In genomic region chr5:149089860-149090259, GRCm38 (mm10) we compare ENCODE assay signal across 22 mouse cellular contexts.
DNase-seq lines count a peak whose midpoint lies in the region; ATAC-seq and TF ChIP-seq lines count a peak whose summit lies in the region.
"Had no signal": no experiment of that assay in that cellular context is flagged by ENCODE, and none has a peak within 500 bp of the region (broad histone marks: within the 10 kb centered on the region; RNA-seq: fewer than 3 reads in every experiment).

No protein-coding gene starts in this region.

- no peak overlapping the region for H3K27ac ChIP-seq in midbrain, embryonic 11.5 days (ENCODE audit: low read depth, low read length)
- no peak overlapping the region for H3K27ac ChIP-seq in midbrain, postnatal 0 days (ENCODE audit: low read depth, low read length)
- peak overlapping the region; percentile 71 for H3K27ac ChIP-seq in CH12.LX (ENCODE audit: insufficient read depth, low read depth)
- H3K27ac ChIP-seq in stomach, postnatal 0 days (replicated peaks), result no peak overlapping the region

- no peak overlapping the region for H3K9ac ChIP-seq in midbrain, embryonic 11.5 days (ENCODE audit: low read length)
- no peak overlapping the region for H3K9ac ChIP-seq in midbrain, postnatal 0 days (replicated peaks; ENCODE audit: low read length, poor library complexity, severe bottlenecking)
- H3K9ac ChIP-seq in CH12.LX (ENCODE audit: insufficient read depth, low read depth), result no peak overlapping the region
- H3K9ac ChIP-seq in stomach, postnatal 0 days (ENCODE audit: low read length), result no peak overlapping the region

- no peak for ATAC-seq in midbrain, embryonic 11.5 days (ENCODE audit: low FRiP score)
- ATAC-seq in midbrain, postnatal 0 days (ENCODE audit: low FRiP score), result no peak
- no peak for ATAC-seq in stomach, postnatal 0 days (ENCODE audit: low FRiP score, low TSS enrichment)
- ATAC-seq: activated CD4-positive, CD25-positive, alpha-beta regulatory T cell, adult 4 months; CD4-positive, CD25-positive, alpha-beta regulatory T cell, adult 4 months; Patski had no signal

- 81% methylated on average over 2 of the region's 2 CpGs for WGBS in midbrain, embryonic 11.5 days
- 80% methylated on average over 2 of the region's 2 CpGs for WGBS in midbrain, postnatal 0 days
- WGBS in stomach, postnatal 0 days, result 72% methylated on average over 2 of the region's 2 CpGs

- H3K4me2 ChIP-seq in midbrain, embryonic 11.5 days, result no peak overlapping the region
- no peak overlapping the region for H3K4me2 ChIP-seq in midbrain, postnatal 0 days (ENCODE audit: low read depth, low read length, poor library complexity, severe bottlenecking)
- H3K4me2 ChIP-seq in CH12.LX (ENCODE audit: insufficient read depth, low read depth, poor library complexity, severe bottlenecking), result no peak overlapping the region
- H3K4me2 ChIP-seq in stomach, postnatal 0 days (replicated peaks; ENCODE audit: low read depth), result no peak overlapping the region

- H3K27me3 ChIP-seq in midbrain, embryonic 11.5 days (ENCODE audit: control insufficient read depth, insufficient read depth, low read length), result no peaks in the 10 kb centered on the region
- H3K27me3 ChIP-seq in midbrain, postnatal 0 days (ENCODE audit: insufficient read depth, low read length), result no peaks in the 10 kb centered on the region
- H3K27me3 ChIP-seq in CH12.LX (replicated peaks), result no peaks in the 10 kb centered on the region
- H3K27me3 ChIP-seq in stomach, postnatal 0 days (ENCODE audit: control insufficient read depth, insufficient read depth, low read length), result no peaks in the 10 kb centered on the region
- H3K27me3 ChIP-seq: Patski had no signal

- intact Hi-C loops in left cerebral cortex, postnatal 25 days (cut with DNase I), result no loop called here

- H3K4me1 ChIP-seq in midbrain, embryonic 11.5 days (ENCODE audit: control insufficient read depth, insufficient read depth, low read length), result no peaks in the 10 kb centered on the region
- H3K4me1 ChIP-seq in midbrain, postnatal 0 days (ENCODE audit: insufficient read depth, low read length), result no peaks in the 10 kb centered on the region
- peaks cover 29 to 37% of the 10 kb centered on the region in 2 experiments for H3K4me1 ChIP-seq in CH12.LX (ENCODE audit: control insufficient read depth in 1 of 2, insufficient read depth in 2 of 2)
- no peaks in the 10 kb centered on the region for H3K4me1 ChIP-seq in stomach, postnatal 0 days (replicated peaks; ENCODE audit: control insufficient read depth, insufficient read depth)

- in situ Hi-C loops in CH12.LX (cut with MboI; ENCODE audit: low pct_ligation_motif_present, low pct_unique_long_range_greater_than_20kb, low sequenced_read_pairs), result no loop called here

- no peaks in the 10 kb centered on the region for H3K9me3 ChIP-seq in midbrain, embryonic 11.5 days (ENCODE audit: control insufficient read depth, low read length)
- no peaks in the 10 kb centered on the region for H3K9me3 ChIP-seq in midbrain, postnatal 0 days (ENCODE audit: low read length)
- H3K9me3 ChIP-seq in CH12.LX (replicated peaks; ENCODE audit: low read length), result peaks cover 2% of the 10 kb centered on the region
- H3K9me3 ChIP-seq in stomach, postnatal 0 days (ENCODE audit: control insufficient read depth, low read length), result no peaks in the 10 kb centered on the region
- H3K9me3 ChIP-seq: G1E had no signal

- no peaks in the 10 kb centered on the region for H3K79me2 ChIP-seq in CH12.LX (replicated peaks; ENCODE audit: control insufficient read depth, extremely low read depth, insufficient read depth, poor library complexity, severe bottlenecking)

- no peak overlapping the region for H3K4me3 ChIP-seq in midbrain, embryonic 11.5 days (ENCODE audit: low read depth, low read length)
- no peak overlapping the region for H3K4me3 ChIP-seq in midbrain, postnatal 0 days (ENCODE audit: low read depth, low read length)
- H3K4me3 ChIP-seq in CH12.LX (replicated peaks in 1 of 3; ENCODE audit: low read depth in 2 of 3, low read length in 2 of 3, poor library complexity in 1 of 3), result no peak overlapping the region
- H3K4me3 ChIP-seq in stomach, postnatal 0 days (ENCODE audit: low read depth, low read length), result no peak overlapping the region

- no peak for TF ChIP-seq RAD21 in CH12.LX (IDR thresholded peaks at IDR 0.05; ENCODE audit: low read depth, low read length)

- no peak for TF ChIP-seq CTCF in midbrain, postnatal 0 days (IDR thresholded peaks at IDR 0.05)
- TF ChIP-seq CTCF in CH12.LX (conservative IDR thresholded peaks at IDR 0.05 in 1 of 2, IDR thresholded peaks at IDR 0.05 in 1 of 2; ENCODE audit: low read depth in 2 of 2, low read length in 2 of 2), result no peak
- TF ChIP-seq CTCF in stomach, postnatal 0 days (IDR thresholded peaks at IDR 0.05; ENCODE audit: low read depth), result no peak

- dilution Hi-C loops in CH12.LX (cut with MboI; ENCODE audit: extremely low pct_ligation_motif_present, extremely low pct_unique_long_range_greater_than_20kb, low sequenced_read_pairs), result no loop called here

- TF ChIP-seq POLR2A in CH12.LX (IDR thresholded peaks at IDR 0.05; ENCODE audit: low read depth, low read length), result no peak

- DNase-seq in midbrain, embryonic 11.5 days (ENCODE audit: low spot score, missing footprints), result peak; percentile 33
- DNase-seq in midbrain, postnatal 0 days (ENCODE audit: low spot score), result no peak
- DNase-seq in A20 (ENCODE audit: low read depth, low spot score) (peak; percentile 33), CH12.LX (ENCODE audit: extremely low read depth) (no peak)
- DNase-seq in left cerebral cortex, postnatal 25 days (ENCODE audit: low spot score in 2 of 2), result no peak
- DNase-seq in stomach, postnatal 0 days (ENCODE audit: low spot score), result no peak
- DNase-seq: adrenal gland, adult 2 months; adrenal gland, adult 8-10 months; adrenal gland, postnatal 10 days; adrenal gland, postnatal 14 days; adrenal gland, postnatal 25 days; adrenal gland, postnatal 36 days; B cell, adult 2 months; cerebellum, adult 11 months; cerebellum, adult 11-12 months; cerebellum, adult 18-20 months; cerebellum, adult 2 months; cerebellum, adult 8-10 months had no signal

- TF ChIP-seq EP300 in CH12.LX (IDR thresholded peaks at IDR 0.05; ENCODE audit: low read length), result peak; percentile 76
- no peak for TF ChIP-seq EP300 in stomach, postnatal 0 days (optimal IDR thresholded peaks at IDR 0.05)

- no peaks in the 10 kb centered on the region for H3K36me3 ChIP-seq in midbrain, embryonic 11.5 days (ENCODE audit: control insufficient read depth, insufficient read depth, low read length)
- no peaks in the 10 kb centered on the region for H3K36me3 ChIP-seq in midbrain, postnatal 0 days (ENCODE audit: insufficient read depth, low read length)
- no peaks in the 10 kb centered on the region for H3K36me3 ChIP-seq in CH12.LX (replicated peaks in 1 of 2; ENCODE audit: control insufficient read depth in 1 of 2, insufficient read depth in 1 of 2, low read length in 1 of 2)
- no peaks in the 10 kb centered on the region for H3K36me3 ChIP-seq in stomach, postnatal 0 days (ENCODE audit: control insufficient read depth, insufficient read depth, low read length)
- H3K36me3 ChIP-seq: G1E had no signal

TF ChIP-seq in CH12.LX, 34 proteins besides CTCF, POLR2A, EP300 and RAD21:
- no peak for TF ChIP-seq ZMIZ1 (IDR thresholded peaks at IDR 0.05; ENCODE audit: low read depth, low read length)
- no peak for TF ChIP-seq RCOR1 (conservative IDR thresholded peaks at IDR 0.05; ENCODE audit: low read depth, low read length)
- no peak for TF ChIP-seq ZNF384 (IDR thresholded peaks at IDR 0.05; ENCODE audit: low read depth, low read length)
- TF ChIP-seq CHD2 (IDR thresholded peaks at IDR 0.05; ENCODE audit: low read length), result no peak; the same call in 1 of the 2 replicates
- TF ChIP-seq MEF2A (IDR thresholded peaks at IDR 0.05; ENCODE audit: borderline replicate concordance, low read depth, low read length), result peak; percentile 69; the same call in 1 of the 2 replicates
- no peak for TF ChIP-seq MAFK (IDR thresholded peaks at IDR 0.05; ENCODE audit: insufficient replicate concordance, low read length)
- TF ChIP-seq USF2 (conservative IDR thresholded peaks at IDR 0.05; ENCODE audit: low read depth, low read length), result no peak
- 0 out of 2 replicates have a peak, but pooled peaks have one; percentile 16 for TF ChIP-seq MAZ (IDR thresholded peaks at IDR 0.05; ENCODE audit: low read depth, low read length)
- TF ChIP-seq TBP (conservative IDR thresholded peaks at IDR 0.05; ENCODE audit: low read depth, low read length), result no peak
- TF ChIP-seq ETS1 (conservative IDR thresholded peaks at IDR 0.05; ENCODE audit: low read depth, low read length), result no peak; the same call in 1 of the 2 replicates
- TF ChIP-seq USF1 (IDR thresholded peaks at IDR 0.05; ENCODE audit: low read depth, low read length), result no peak
- no peak for TF ChIP-seq PAX5 (IDR thresholded peaks at IDR 0.05; ENCODE audit: low read length)
- no peak for TF ChIP-seq BHLHE40 (IDR thresholded peaks at IDR 0.05; ENCODE audit: low read depth, low read length)
- TF ChIP-seq MXI1 (IDR thresholded peaks at IDR 0.05; ENCODE audit: low read depth, low read length), result no peak
- 0 out of 2 replicates have a peak, but pooled peaks have one; percentile 28 for TF ChIP-seq IRF4 (IDR thresholded peaks at IDR 0.05; ENCODE audit: low read depth, low read length)
- TF ChIP-seq MAX (IDR thresholded peaks at IDR 0.05; ENCODE audit: low read length), result 0 out of 2 replicates have a peak, but pooled peaks have one; percentile 47
- no peak for TF ChIP-seq POLR2AphosphoS2 (IDR thresholded peaks at IDR 0.05; ENCODE audit: low read depth, low read length)
- no peak for TF ChIP-seq HCFC1 (IDR thresholded peaks at IDR 0.05; ENCODE audit: low read depth, low read length)
- TF ChIP-seq ELF1 (IDR thresholded peaks at IDR 0.05; ENCODE audit: low read depth, low read length), result no peak
- TF ChIP-seq ZKSCAN1 (IDR thresholded peaks at IDR 0.05; ENCODE audit: borderline replicate concordance, low read depth, low read length), result no peak
- no peak for TF ChIP-seq MYC (IDR thresholded peaks at IDR 0.05; ENCODE audit: low read depth, low read length)
- TF ChIP-seq KAT2A (IDR thresholded peaks at IDR 0.05; ENCODE audit: insufficient replicate concordance, low read length), result no peak
- no peak for TF ChIP-seq SIN3A (IDR thresholded peaks at IDR 0.05; ENCODE audit: low read length)
- peak; percentile 57 for TF ChIP-seq JUND (conservative IDR thresholded peaks at IDR 0.05; ENCODE audit: low read depth, low read length)
- no peak for TF ChIP-seq ZC3H11A (IDR thresholded peaks at IDR 0.05; ENCODE audit: low read depth, low read length)
- TF ChIP-seq JUN (IDR thresholded peaks at IDR 0.05; ENCODE audit: insufficient read depth, low read depth, low read length), result peak; percentile 38; the same call in 1 of the 2 replicates

Comparison
In these comparisons a context has a peak if more than half of its experiments do, and no peak if none do; other contexts are left out.
1. DNase-seq: peak in midbrain, embryonic 11.5 days (single experiment) and A20 (single experiment); none in midbrain, postnatal 0 days (single experiment), CH12.LX (single experiment), left cerebral cortex, postnatal 25 days (0 of 2) and stomach, postnatal 0 days (single experiment).